Mouse (Mus musculus) embryonic fibroblast, embryonic 13.5 days (primary cell): ENCODE results near the gene Rapgef5.

Experiments used
- CTCF ChIP-seq: IDR thresholded peaks from 2 replicates; pipeline ENCODE4 v1.5.1; 2011; ENCODE audit warnings: mild to moderate bottlenecking, control low read depth, low read length, moderate library complexity, borderline replicate concordance; ENCODE audit not compliant: insufficient read depth
- POLR2A ChIP-seq: IDR thresholded peaks from 2 replicates; pipeline ENCODE4 v1.6.1; 2011; ENCODE audit warnings: low read depth, mild to moderate bottlenecking, control low read depth, low read length, moderate library complexity

- TF ChIP-seq POLR2A (no peak), CTCF (no peak)
Observed at GRCm38 (mm10) chr12:117679795-117680194, 163.5 kb downstream of the Rapgef5 start.
